Mouse (Mus musculus) thymus, adult 2 months (tissue): Measurements from ENCODE around the gene Rap1gap.

Experiments
- CTCF ChIP-seq: fragments of 200-500 bp; IDR thresholded peaks from 2 replicates; pipeline ENCODE4 v1.5.1; 2012; ENCODE audit warnings: mild to moderate bottlenecking, control low read depth, low read length, moderate library complexity, borderline replicate concordance; ENCODE audit not compliant: control insufficient read depth, poor library complexity, insufficient read depth; ENCODE audit errors: extremely low read depth
- POLR2A ChIP-seq: fragments of 200-500 bp; IDR thresholded peaks from 2 replicates; pipeline ENCODE4 v1.6.1; 2012; ENCODE audit warnings: mild to moderate bottlenecking, low read length, control low read depth, moderate library complexity; ENCODE audit not compliant: control insufficient read depth, poor library complexity, insufficient read depth; ENCODE audit errors: extremely low read depth

GRCm38 (mm10) chr4:137681408-137682104 is 17.0 kb downstream of the Rap1gap start:
- TF ChIP-seq POLR2A: no peak
- TF ChIP-seq CTCF: no peak
